Mouse (Mus musculus) adrenal gland, adult 2 months (tissue): Measurements from ENCODE around the gene Fbxw5. TPM values are rescaled to one million over a fixed set of nuclear protein-coding genes. Genes with fewer than 3 reads are reported as not detected.

Experiments
- DNase-seq: peaks from one replicate; pipeline ENCODE4 v3.0.0; 2021
- polyA plus RNA-seq: library from polyadenylated mRNA; depleted of rRNA; stranded (reverse); fragments of >200 nt; gene quantifications from 2 replicates; pipeline ENCODE4 v1.2.3, GENCODE M21; 2012
- total RNA-seq, 2 experiments: library from RNA; stranded (reverse); gene quantifications; 2 replicates each; pipeline ENCODE4 v1.2.3; 2021

Gene Fbxw5
- total and polyA plus RNA-seq, 3 experiments = 64.3 to 89.5 (median 83.9) TPM

DNA sequence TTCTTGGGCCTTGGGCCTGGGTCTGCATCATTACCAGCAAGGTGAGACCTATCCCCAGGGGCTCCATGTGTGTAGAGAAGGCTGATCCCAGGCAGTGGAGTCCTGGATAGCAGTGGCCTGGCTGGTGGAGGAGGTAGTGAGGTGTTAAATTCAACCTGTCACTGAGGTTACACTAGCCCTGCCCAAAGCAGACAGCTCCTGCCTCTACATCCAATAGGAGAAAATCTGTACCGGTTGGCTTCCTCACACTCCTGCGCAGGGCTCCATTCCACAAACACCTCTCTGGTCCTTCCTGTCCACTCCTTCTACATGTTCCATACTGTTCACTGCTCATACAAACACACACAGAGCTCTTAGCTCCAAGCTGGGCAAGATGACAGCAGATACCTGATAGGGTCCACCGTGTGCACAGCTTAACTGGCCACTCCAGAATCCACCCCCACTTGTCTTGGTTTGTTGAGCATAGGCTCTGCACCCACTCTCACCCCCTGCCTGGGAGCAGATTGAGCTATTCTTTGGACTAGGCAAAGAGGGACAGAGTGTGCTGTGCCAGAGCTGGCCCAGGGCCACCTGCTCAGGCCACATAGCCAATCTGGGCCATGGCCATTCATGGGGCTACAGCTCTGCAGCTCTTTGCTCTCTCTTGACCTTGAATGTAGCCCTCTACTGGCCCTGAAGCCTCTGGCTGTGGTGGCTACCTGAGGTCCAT is 22.4 kb upstream of the Fbxw5 start:
- DNase-seq = peak; percentile 83

DNA sequence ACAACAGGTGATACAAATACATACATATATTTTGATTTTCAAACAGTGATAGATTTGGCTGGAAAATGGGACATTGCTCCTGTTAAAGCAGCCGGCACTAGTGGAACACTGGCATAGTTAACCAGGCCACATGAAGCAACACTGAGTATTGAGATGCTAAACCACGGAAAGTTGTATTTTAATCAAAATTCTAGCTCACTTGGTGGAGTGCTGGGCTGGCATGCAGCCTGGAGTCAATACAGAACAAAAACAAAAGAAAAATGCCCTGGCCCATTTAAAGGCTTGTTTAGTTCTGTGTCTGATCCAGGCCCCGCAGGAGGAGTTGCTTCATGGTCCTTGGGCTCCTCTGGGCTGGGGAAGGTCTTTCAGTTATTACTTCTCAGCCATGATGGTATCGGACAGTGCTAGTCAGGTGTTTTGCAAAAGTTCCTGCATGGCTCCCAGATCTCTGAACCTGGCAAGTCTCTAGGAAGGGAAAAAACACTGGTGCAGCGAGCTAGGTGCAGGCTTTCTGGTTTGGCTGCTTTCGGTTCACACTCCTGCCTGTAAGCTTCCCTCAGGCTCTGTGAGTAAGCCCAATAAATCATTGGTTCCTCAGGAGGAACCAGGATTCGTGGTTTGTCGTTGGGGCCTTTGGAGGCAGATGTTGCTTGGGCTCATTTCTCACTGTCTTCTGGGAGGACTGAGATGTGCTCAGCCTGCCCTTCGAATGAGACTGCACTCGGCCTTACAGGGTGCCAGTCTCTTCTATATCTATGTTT is 20.8 kb upstream of the Fbxw5 start:
- DNase-seq = peak; percentile 76

GRCm38 (mm10) chr2:25480541-25480940 is 20.0 kb upstream of the Fbxw5 start:
- DNase-seq = no peak

DNA sequence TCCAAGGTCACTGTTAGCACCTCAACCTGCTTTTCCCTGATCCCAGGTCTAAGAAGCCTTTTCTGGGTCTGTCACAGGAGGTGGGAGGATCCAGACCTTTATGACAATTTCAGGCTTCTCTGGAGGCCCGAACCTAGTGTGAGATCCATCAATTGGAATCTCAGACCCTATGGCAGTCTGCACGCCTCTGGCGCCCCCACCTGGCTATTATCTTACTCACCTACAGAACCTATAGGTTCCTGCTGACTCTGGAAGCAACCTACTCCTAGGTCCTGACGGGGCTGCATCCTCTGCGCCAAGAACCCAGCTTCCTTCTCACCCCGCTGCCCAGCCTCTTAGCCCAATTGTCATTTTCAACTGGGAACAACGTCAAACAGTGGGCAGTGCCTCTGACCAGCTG is 17.6 kb upstream of the Fbxw5 start:
- DNase-seq = no peak

DNA sequence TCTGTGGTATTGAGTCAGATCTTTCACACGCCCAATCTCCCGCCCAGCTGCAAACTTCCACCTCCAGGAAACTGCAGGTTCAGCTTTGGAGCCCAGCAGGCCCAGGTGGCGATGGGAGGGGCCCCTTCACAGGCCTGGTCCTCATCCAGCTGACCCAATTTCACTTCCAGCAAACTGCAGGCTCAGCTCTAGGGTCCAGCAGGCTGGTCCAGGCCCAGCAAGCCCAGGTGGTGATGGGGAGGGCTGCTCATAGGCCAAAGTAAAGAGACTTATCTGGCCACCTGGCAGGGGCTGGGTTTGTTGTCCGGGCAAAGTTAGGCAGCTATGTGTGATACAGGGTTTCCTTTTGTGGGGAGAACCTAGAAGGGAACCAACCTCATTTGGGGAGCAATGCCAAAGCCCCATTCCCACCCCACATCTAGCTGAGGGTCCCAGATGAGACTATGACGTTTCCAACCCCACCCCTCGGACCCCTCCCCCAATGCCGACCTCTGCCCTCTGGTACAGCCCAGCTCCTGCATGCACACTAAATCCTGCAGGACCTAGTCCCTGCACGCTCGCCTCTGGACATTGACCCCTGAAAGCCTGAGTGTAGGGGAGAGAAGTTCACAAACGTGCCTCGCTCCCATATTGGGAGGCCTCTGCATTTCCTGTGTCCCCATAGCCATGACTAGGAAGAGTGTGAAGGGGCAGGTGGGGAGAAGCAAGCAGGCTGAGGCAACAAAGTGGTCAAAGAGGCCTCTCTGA is 15.5 kb upstream of the Fbxw5 start:
- no peak for DNase-seq

DNA sequence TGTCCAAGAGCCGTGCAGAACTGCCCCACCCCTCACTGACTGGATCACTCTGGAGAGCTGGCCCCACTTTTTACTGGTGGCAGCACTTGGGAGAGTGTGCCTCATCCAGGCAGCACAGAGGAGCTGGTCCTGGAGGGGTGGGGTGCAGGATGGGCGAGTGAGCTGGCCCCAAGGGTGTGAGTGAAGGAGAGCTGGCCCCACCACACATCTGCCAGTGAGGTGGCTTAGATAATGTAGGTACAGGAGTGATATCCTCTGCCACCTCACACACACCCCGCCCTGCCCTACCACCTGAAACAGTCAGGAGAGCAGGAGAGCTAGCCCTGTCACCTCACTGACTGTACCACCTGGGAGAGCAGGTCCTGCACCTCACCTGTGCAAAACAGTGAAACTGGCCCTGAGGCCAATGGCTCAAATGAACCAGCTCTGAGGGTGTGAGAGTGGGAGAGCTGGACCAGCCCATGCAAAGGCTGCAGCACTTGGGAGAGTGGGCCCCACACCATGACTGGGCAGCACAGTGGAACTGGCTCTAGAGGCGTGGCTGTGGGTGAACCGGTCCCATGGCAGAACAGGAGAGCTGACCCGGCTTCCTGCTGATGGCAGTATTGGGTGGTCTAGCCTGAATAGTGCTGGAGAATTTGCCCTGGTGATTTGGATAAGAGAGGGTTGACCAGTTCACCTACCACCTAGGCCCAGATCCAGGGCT is 12.4 kb upstream of the Fbxw5 start:
- no peak for DNase-seq

DNA sequence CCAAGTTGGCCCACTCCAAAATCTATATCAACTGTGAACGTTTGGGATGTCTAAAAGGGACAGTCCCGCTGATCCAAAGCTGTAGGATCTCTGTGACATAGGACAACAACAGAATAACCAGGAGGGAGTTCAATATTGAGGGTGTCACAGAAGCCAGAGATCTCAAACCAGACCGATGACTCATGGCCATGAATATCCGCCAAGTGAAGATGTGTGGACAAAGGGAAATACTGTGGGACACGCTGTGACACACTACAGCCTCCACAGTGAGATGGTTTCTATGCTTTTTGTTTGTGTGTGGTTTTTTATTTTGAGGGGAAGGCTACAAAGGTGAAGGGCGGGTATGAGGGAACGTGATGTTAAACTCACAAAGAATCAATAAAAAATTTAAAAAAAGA is 11.9 kb upstream of the Fbxw5 start:
- DNase-seq = peak; percentile 74

- peak; percentile 50 for DNase-seq
These were observed 7.6 kb upstream of the Fbxw5 start for GRCm38 (mm10) chr2:25492988-25493387.

DNA sequence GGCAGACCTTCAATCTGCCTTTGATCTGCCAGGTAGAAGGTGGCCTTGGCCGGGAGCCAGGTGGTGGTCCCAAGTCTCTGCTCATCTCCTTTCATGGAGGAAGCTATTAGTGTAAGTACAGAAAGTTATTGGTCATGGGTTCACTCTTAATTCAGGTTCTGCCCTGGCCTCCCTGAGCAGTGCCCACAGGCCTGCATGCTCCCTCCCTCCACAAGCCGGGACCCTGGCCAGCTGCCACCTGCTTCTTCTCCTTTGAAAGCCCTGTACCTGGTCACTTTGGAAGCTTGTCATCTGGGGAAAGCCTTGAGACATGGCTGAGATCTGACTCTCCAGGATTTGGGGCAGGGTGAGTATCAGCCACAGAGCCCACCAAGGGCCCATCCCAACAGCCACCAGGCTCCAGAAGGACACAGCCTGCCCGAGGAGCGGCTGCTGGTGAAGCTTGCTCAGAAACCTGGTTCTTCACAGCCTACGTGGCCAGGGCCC is 7.0 kb upstream of the Fbxw5 start, which contains the start of gene Lcn12:
Gene Lcn12, minus strand, starts transcription at position 436 of the 486 bp plus-strand sequence.
- no peak for DNase-seq

DNA sequence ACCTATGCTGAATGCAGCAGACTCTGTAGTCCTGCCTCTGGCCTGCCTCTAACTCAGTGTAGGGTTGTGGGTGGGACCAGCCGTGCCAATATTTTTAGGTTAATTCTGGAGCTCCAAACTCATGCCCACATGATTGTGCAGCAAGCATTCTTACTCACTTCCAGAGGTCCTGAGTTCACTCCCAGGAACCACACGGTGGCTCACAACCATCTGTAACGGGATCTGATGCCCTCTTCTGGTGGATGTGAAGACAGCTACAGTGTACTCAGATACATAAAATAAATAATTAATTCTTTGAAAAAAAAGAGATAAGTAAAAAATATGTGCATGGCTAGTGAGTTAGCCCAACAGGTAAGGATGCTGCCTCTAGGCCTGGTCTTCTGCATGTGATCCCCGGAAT is 4.1 kb upstream of the Fbxw5 start:
- DNase-seq = peak; percentile 31

DNA sequence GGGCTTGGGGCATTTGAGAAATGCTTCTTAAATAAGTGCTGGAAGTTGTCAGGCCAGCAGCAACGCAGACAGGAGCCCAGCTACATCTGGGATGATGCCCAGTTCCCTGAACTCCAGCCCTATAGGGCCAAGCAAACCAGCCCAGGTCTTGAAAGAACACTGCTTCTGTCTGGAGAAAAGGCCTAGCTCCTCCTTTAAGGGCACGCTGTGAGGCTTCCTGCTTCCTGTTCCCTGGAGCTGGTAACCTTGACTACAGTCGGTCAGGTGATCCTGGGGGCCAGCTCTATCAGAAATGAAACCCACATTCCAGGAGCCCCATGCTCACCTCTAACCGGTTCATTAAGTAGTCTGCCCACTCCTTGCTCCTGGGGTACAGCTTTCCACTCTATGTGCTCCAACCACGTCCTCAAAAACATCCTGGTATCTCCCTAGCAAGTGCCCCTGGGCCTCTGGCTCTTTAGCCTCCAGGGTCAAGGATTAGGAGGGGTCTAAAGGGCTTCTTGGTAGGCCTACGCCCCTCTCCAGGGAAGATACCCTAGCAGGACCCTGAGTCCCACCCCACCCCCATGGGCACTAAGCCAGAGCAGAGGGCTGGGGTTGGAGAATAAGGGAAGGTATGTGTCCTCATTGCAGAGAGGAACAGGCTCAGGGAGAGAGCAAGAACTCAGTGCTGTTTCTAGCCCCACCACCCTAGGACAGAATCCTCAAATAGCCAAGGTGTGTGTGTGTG is 2.5 kb upstream of the Fbxw5 start:
- DNase-seq = peak; percentile 13

DNA sequence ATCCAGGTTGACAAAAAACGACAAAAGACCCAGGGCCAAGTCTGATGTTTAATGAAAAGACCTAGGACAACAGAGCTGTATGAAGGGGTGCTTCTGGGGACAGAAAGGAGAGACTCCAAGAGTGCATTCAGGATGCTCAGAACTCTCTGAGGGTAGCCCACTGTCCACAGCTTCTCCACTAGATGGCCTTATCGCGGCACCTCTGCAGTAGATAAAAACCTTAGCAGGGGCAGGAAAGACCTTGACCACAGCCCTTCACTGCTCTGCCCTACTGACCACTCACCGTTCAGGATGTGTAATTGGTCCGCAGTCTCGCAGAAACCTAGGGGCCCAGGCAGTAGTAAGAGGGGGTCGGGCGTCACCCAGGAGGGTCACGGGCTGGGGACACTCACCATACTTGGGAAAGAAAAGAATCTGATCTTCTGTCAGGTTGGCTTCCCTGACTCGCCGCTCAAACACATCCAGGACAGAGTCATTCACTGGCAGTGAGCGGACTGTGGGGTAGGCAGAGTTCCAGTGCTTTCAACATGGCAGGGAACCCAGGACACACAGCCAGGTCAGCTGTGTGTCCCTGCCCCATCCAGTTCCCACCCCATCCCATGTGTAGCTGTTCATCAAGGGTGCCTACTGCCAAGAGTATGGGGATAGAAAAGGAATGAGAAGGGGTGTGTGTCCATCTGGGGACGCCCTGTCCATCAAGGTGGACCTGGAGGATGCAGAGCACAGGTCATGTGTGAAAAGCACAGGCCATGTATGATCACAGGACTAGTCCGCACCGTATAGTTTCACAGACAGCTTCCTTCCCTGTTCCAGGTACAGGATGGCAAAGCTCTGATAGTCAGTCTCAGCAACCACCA is 1.7 kb upstream of the Fbxw5 start:
- peak; percentile 48 for DNase-seq

DNA sequence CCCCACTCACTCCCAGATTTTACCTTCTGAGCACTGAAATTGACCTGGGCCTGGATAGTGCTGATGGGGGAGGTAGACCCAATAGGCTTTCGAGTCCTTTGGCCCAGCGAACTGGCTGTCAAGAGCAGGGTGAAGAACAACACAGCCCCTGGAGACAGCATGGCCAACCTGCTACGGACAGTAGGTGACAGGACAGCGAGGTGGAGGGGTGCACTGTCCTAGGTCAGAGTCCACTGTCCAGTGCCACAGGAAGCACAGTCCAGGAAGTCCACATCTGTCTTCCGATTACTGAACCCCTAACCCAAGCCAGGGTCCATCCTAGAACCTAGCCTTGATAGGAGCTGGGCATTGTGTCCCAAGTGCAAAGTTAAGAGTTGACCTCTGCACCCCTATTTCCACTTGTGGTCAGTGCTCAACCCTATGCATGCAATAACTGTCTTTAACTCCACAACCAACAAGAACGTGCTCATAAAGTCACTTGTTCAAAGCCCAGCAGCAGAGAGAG is 427 bp upstream of the Fbxw5 start:
- DNase-seq = no peak

DNA sequence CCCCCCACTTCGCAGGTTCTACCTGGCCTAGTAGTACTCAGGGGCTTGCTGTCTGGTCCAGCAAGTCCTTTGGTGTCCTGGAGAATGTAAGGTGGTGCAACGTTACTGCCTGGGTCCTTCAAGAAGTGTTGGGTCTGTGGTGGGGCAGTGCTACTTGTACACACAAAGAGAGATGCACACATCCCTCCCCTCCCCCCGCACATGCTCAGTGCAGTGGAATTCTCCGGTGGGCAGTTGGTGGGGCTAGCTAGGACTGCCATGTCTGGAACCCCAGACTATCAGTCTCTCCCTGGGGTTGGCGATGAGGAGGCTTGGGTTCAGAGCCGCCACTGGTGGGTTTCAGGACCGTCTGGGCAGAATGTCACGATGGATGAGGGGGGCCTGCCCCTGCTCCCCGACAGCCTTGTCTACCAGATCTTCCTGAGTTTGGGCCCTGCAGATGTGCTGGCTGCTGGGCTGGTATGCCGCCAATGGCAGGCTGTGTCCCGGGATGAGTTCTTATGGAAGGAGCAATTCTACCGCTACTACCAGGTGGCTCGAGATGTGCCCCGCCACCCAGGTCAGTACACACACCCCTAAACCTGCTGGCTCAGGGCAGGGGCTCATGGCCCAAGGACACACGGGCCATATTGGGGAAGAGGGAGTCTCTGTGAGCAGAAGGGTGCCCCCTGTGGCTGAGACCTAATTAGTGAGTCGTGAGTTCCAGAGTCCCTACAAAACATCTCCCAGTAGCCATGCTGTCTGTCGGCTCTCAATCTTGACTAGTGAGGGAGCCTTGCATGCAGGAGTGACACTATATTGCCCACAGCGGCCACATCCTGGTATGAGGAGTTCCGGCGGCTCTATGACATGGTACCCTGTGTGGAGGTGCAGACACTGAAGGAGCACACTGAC is 1.3 kb downstream of the Fbxw5 start, which contains the start of gene C8g:
Gene C8g, minus strand, starts transcription at position 127 of the 894 bp plus-strand sequence.
- no peak for DNase-seq

GRCm38 (mm10) chr2:25502726-25503125 is 2.2 kb downstream of the Fbxw5 start:
- DNase-seq = no peak

GRCm38 (mm10) chr2:25504538-25504937 is 4.0 kb downstream of the Fbxw5 start:
- no peak for DNase-seq

DNA sequence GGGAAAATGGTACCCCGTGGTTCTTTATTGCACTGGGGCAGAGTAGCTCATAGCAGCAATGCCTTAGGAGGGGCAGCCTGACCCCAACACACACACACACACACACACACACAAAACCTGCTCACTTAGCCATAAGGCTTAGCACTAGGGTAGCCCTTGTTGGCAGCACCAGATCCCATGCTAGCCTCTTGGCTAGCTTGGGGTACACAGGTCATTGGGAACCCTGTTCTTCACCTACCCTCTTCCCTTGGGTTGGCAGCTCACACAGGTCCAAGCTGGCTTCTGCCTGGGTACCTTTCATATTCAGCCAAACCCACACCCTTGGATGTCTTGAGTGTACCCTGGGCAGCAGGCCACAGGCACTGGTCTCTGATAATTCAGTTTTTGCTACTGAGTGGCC is 4.5 kb downstream of the Fbxw5 start:
- no peak for DNase-seq

DNA sequence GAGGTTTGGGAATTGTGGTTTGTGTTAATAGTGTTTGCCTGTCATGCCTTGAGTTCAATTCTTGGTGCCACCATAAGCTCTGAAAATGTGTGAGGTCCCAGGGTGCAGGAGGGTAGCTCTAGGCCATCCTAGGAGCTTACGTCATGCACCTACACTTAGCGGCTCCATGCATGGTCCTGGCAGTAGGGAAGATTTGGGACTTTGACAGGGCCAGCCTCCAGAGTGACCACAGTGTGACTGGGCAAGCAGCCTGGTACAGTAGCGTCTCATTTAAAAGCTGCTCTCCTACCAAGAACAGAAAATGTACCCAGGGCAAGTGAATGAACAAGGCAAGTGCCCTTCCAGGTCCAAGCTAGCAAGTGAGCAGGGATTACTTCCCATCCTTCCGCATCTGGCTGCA is 5.3 kb downstream of the Fbxw5 start:
- no peak for DNase-seq

GRCm38 (mm10) chr2:25506964-25507363 is 6.4 kb downstream of the Fbxw5 start:
- DNase-seq = no peak
